Mouse (Mus musculus): Measurements from ENCODE around the gene Angptl2. TPM values are rescaled to one million over a fixed set of nuclear protein-coding genes. Genes with fewer than 3 reads are reported as not detected.
A peak's percentile ranks its signal among the peaks of the same experiment; 100 is the strongest.

The Angptl2 gene
- polyA plus RNA-seq, 1 experiment from 2014 or later: 62.6 TPM

- H3K36me3 ChIP-seq (ENCODE audit: control insufficient read depth, insufficient read depth, low read length): peaks cover 14% of the 10 kb centered on the region
- H3K4me3 ChIP-seq (ENCODE audit: low read depth, low read length): no peak overlapping the region
- 88% methylated on average over 7 of the region's 7 CpGs for WGBS
- ATAC-seq (ENCODE audit: low read depth) (no peak), DNase-seq (ENCODE audit: low spot score) (no peak)
- no peaks in the 10 kb centered on the region for H3K27me3 ChIP-seq (replicated peaks; ENCODE audit: control insufficient read depth, insufficient read depth, low read length)
- H3K4me2 ChIP-seq (ENCODE audit: low read depth, low read length): no peak overlapping the region
- no peak overlapping the region for H3K27ac ChIP-seq (replicated peaks; ENCODE audit: low read depth, low read length)
- H3K9me3 ChIP-seq (ENCODE audit: control insufficient read depth, low read length): no peaks in the 10 kb centered on the region
- H3K4me1 ChIP-seq (ENCODE audit: control insufficient read depth, insufficient read depth, low read length): no peaks in the 10 kb centered on the region
- H3K9ac ChIP-seq (ENCODE audit: low read depth, low read length): no peak overlapping the region
Observed at GRCm38 (mm10) chr2:33248549-33248948, 32.7 kb downstream of the Angptl2 start.

GRCm38 (mm10) chr2:33249922-33250633, 34.2 kb downstream of the Angptl2 start:
- Histone ChIP-seq H3K4me3 (ENCODE audit: low read depth, low read length) (no peak overlapping the region), H3K4me2 (ENCODE audit: low read depth, low read length) (no peak overlapping the region), H3K4me1 (ENCODE audit: control insufficient read depth, insufficient read depth, low read length) (no peaks in the 10 kb centered on the region; the same call in 1 of the 2 replicates), H3K27me3 (replicated peaks; ENCODE audit: control insufficient read depth, insufficient read depth, low read length) (no peaks in the 10 kb centered on the region), H3K9me3 (ENCODE audit: control insufficient read depth, low read length) (no peaks in the 10 kb centered on the region), H3K36me3 (ENCODE audit: control insufficient read depth, insufficient read depth, low read length) (peaks cover 7% of the 10 kb centered on the region), H3K27ac (replicated peaks; ENCODE audit: low read depth, low read length) (no peak overlapping the region), H3K9ac (ENCODE audit: low read depth, low read length) (no peak overlapping the region)
- WGBS: 35% methylated on average over 3 of the region's 3 CpGs
- DNase-seq (ENCODE audit: low spot score): no peak
- no peak for ATAC-seq (ENCODE audit: low read depth)

GRCm38 (mm10) chr2:33252751-33253150, 36.9 kb downstream of the Angptl2 start:
- Histone ChIP-seq H3K27ac (replicated peaks; ENCODE audit: low read depth, low read length) (no peak overlapping the region), H3K9me3 (ENCODE audit: control insufficient read depth, low read length) (no peaks in the 10 kb centered on the region), H3K9ac (ENCODE audit: low read depth, low read length) (no peak overlapping the region), H3K27me3 (replicated peaks; ENCODE audit: control insufficient read depth, insufficient read depth, low read length) (no peaks in the 10 kb centered on the region), H3K4me2 (ENCODE audit: low read depth, low read length) (no peak overlapping the region), H3K36me3 (ENCODE audit: control insufficient read depth, insufficient read depth, low read length) (no peaks in the 10 kb centered on the region), H3K4me3 (ENCODE audit: low read depth, low read length) (no peak overlapping the region), H3K4me1 (ENCODE audit: control insufficient read depth, insufficient read depth, low read length) (no peaks in the 10 kb centered on the region; the same call in 1 of the 2 replicates)
- WGBS: 91% methylated on average over 6 of the region's 6 CpGs
- DNase-seq (ENCODE audit: low spot score) (no peak), ATAC-seq (ENCODE audit: low read depth) (no peak)

- H3K4me3 ChIP-seq (ENCODE audit: low read depth, low read length): no peak overlapping the region
- H3K4me1 ChIP-seq (ENCODE audit: control insufficient read depth, insufficient read depth, low read length): no peaks in the 10 kb centered on the region; the same call in 1 of the 2 replicates
- WGBS: 61% methylated on average over 4 of the region's 4 CpGs
- no peak overlapping the region for H3K4me2 ChIP-seq (ENCODE audit: low read depth, low read length)
- H3K27me3 ChIP-seq (replicated peaks; ENCODE audit: control insufficient read depth, insufficient read depth, low read length): no peaks in the 10 kb centered on the region
- no peaks in the 10 kb centered on the region for H3K36me3 ChIP-seq (ENCODE audit: control insufficient read depth, insufficient read depth, low read length)
- H3K9ac ChIP-seq (ENCODE audit: low read depth, low read length): no peak overlapping the region
- DNase-seq (ENCODE audit: low spot score) (peak; percentile 70), ATAC-seq (ENCODE audit: low read depth) (peak; percentile 51)
- no peak overlapping the region for H3K27ac ChIP-seq (replicated peaks; ENCODE audit: low read depth, low read length)
- no peaks in the 10 kb centered on the region for H3K9me3 ChIP-seq (ENCODE audit: control insufficient read depth, low read length)
Observed at GRCm38 (mm10) chr2:33253572-33254190, 37.8 kb downstream of the Angptl2 start.

GRCm38 (mm10) chr2:33254318-33254985, 38.6 kb downstream of the Angptl2 start:
- no peaks in the 10 kb centered on the region; the same call in 1 of the 2 replicates for H3K4me1 ChIP-seq (ENCODE audit: control insufficient read depth, insufficient read depth, low read length)
- WGBS: 80% methylated on average over 9 of the region's 9 CpGs
- no peak overlapping the region for H3K27ac ChIP-seq (replicated peaks; ENCODE audit: low read depth, low read length)
- H3K4me3 ChIP-seq (ENCODE audit: low read depth, low read length): no peak overlapping the region
- H3K36me3 ChIP-seq (ENCODE audit: control insufficient read depth, insufficient read depth, low read length): no peaks in the 10 kb centered on the region
- H3K4me2 ChIP-seq (ENCODE audit: low read depth, low read length): no peak overlapping the region
- no peak for ATAC-seq (ENCODE audit: low read depth)
- H3K9me3 ChIP-seq (ENCODE audit: control insufficient read depth, low read length): no peaks in the 10 kb centered on the region
- H3K9ac ChIP-seq (ENCODE audit: low read depth, low read length): 0 out of 2 replicates have a peak overlapping the region, but pooled peaks have one; percentile 1
- no peak for DNase-seq (ENCODE audit: low spot score)
- no peaks in the 10 kb centered on the region for H3K27me3 ChIP-seq (replicated peaks; ENCODE audit: control insufficient read depth, insufficient read depth, low read length)

GRCm38 (mm10) chr2:33256769-33257537, 41.1 kb downstream of the Angptl2 start:
- Histone ChIP-seq H3K9me3 (ENCODE audit: control insufficient read depth, low read length) (no peaks in the 10 kb centered on the region), H3K9ac (ENCODE audit: low read depth, low read length) (no peak overlapping the region), H3K4me2 (ENCODE audit: low read depth, low read length) (no peak overlapping the region), H3K27me3 (replicated peaks; ENCODE audit: control insufficient read depth, insufficient read depth, low read length) (no peaks in the 10 kb centered on the region), H3K36me3 (ENCODE audit: control insufficient read depth, insufficient read depth, low read length) (no peaks in the 10 kb centered on the region), H3K27ac (replicated peaks; ENCODE audit: low read depth, low read length) (no peak overlapping the region), H3K4me1 (ENCODE audit: control insufficient read depth, insufficient read depth, low read length) (no peaks in the 10 kb centered on the region; the same call in 1 of the 2 replicates), H3K4me3 (ENCODE audit: low read depth, low read length) (no peak overlapping the region)
- WGBS: 86% methylated on average over 3 of the region's 3 CpGs
- no peak for DNase-seq (ENCODE audit: low spot score)
- no peak for ATAC-seq (ENCODE audit: low read depth)

- no peak for ATAC-seq (ENCODE audit: low read depth)
- 87% methylated on average over 8 of the region's 8 CpGs for WGBS
- H3K9ac ChIP-seq (ENCODE audit: low read depth, low read length): no peak overlapping the region
- no peak overlapping the region for H3K4me2 ChIP-seq (ENCODE audit: low read depth, low read length)
- H3K9me3 ChIP-seq (ENCODE audit: control insufficient read depth, low read length): no peaks in the 10 kb centered on the region
- no peaks in the 10 kb centered on the region for H3K36me3 ChIP-seq (ENCODE audit: control insufficient read depth, insufficient read depth, low read length)
- no peak overlapping the region for H3K27ac ChIP-seq (replicated peaks; ENCODE audit: low read depth, low read length)
- H3K4me1 ChIP-seq (ENCODE audit: control insufficient read depth, insufficient read depth, low read length): no peaks in the 10 kb centered on the region
- no peak overlapping the region for H3K4me3 ChIP-seq (ENCODE audit: low read depth, low read length)
- no peak for DNase-seq (ENCODE audit: low spot score)
- H3K27me3 ChIP-seq (replicated peaks; ENCODE audit: control insufficient read depth, insufficient read depth, low read length): no peaks in the 10 kb centered on the region
Observed at GRCm38 (mm10) chr2:33260772-33261171, 44.9 kb downstream of the Angptl2 start.

- H3K36me3 ChIP-seq (ENCODE audit: control insufficient read depth, insufficient read depth, low read length): no peaks in the 10 kb centered on the region
- H3K27me3 ChIP-seq (replicated peaks; ENCODE audit: control insufficient read depth, insufficient read depth, low read length): no peaks in the 10 kb centered on the region
- no peak overlapping the region for H3K4me2 ChIP-seq (ENCODE audit: low read depth, low read length)
- no peak overlapping the region for H3K4me3 ChIP-seq (ENCODE audit: low read depth, low read length)
- H3K27ac ChIP-seq (replicated peaks; ENCODE audit: low read depth, low read length): no peak overlapping the region
- no peaks in the 10 kb centered on the region for H3K9me3 ChIP-seq (ENCODE audit: control insufficient read depth, low read length)
- H3K4me1 ChIP-seq (ENCODE audit: control insufficient read depth, insufficient read depth, low read length): no peaks in the 10 kb centered on the region
- WGBS: 89% methylated on average over 3 of the region's 3 CpGs
- DNase-seq (ENCODE audit: low spot score): no peak
- no peak for ATAC-seq (ENCODE audit: low read depth)
- H3K9ac ChIP-seq (ENCODE audit: low read depth, low read length): no peak overlapping the region
Observed at GRCm38 (mm10) chr2:33261475-33261874, 45.6 kb downstream of the Angptl2 start.
